Mouse (Mus musculus) kidney, embryonic 15.5 days (tissue): Measurements from ENCODE around the gene Gm17651. TPM values are rescaled to one million over a fixed set of nuclear protein-coding genes. Genes with fewer than 3 reads are reported as not detected.
A peak's percentile ranks its signal among the peaks of the same experiment; 100 is the strongest.

Source experiments
- ATAC-seq: fragments of 200-750 bp; cut with Nextera tagmentation; replicated peaks from 2 replicates; pipeline ENCODE4 v1.8.0; 2017; ENCODE audit warnings: moderate TSS enrichment; ENCODE audit not compliant: low FRiP score
- H3K27ac ChIP-seq: fragments of 300-500 bp; sonication (generic); 2 replicates; pipeline ENCODE4 v1.5.1; 2015; ENCODE audit warnings: mild to moderate bottlenecking, inconsistent platforms
- H3K27me3 ChIP-seq: fragments of 300-500 bp; sonication (generic); 2 replicates; pipeline ENCODE4 v1.6.1; 2015; ENCODE audit warnings: inconsistent platforms
- H3K36me3 ChIP-seq: fragments of 300-500 bp; sonication (generic); 2 replicates; pipeline ENCODE4 v1.6.1; 2015; ENCODE audit warnings: inconsistent platforms
- H3K4me1 ChIP-seq: fragments of 300-500 bp; sonication (generic); 2 replicates; pipeline ENCODE4 v1.6.1; 2015; ENCODE audit warnings: inconsistent platforms
- H3K4me2 ChIP-seq: fragments of 300-500 bp; sonication (generic); 2 replicates; pipeline ENCODE4 v1.6.1; 2015; ENCODE audit warnings: moderate library complexity, mild to moderate bottlenecking, inconsistent platforms
- H3K4me3 ChIP-seq: fragments of 300-500 bp; sonication (generic); replicated peaks from 2 replicates; pipeline ENCODE4 v1.5.1; 2015; ENCODE audit warnings: mild to moderate bottlenecking, inconsistent platforms
- H3K9ac ChIP-seq: fragments of 300-500 bp; sonication (generic); 2 replicates; pipeline ENCODE4 v1.6.1; 2015; ENCODE audit warnings: mild to moderate bottlenecking, inconsistent platforms
- H3K9me3 ChIP-seq: fragments of 300-500 bp; sonication (generic); replicated peaks from 2 replicates; pipeline ENCODE4 v1.6.1; 2016; ENCODE audit warnings: inconsistent platforms
- WGBS: fragments of 180-500 bp; shearing (Covaris S2); methylation state at CpG from one replicate; pipeline ENCODE4 v1.1.7; 2015; ENCODE audit warnings: mixed read lengths; 5-methylcytosine and 5-hydroxymethylcytosine counted together
- polyA plus RNA-seq: library from polyadenylated mRNA; unstranded; fragments of >200 nt; fragmentation: Nextera tagmentation; extraction: Ambion mirVana; gene quantifications from 2 replicates; pipeline ENCODE4 v1.2.1, GENCODE M21; 2015

Gm17651 gene
- polyA plus RNA-seq, 1 experiment from 2014 or later = not detected

DNA sequence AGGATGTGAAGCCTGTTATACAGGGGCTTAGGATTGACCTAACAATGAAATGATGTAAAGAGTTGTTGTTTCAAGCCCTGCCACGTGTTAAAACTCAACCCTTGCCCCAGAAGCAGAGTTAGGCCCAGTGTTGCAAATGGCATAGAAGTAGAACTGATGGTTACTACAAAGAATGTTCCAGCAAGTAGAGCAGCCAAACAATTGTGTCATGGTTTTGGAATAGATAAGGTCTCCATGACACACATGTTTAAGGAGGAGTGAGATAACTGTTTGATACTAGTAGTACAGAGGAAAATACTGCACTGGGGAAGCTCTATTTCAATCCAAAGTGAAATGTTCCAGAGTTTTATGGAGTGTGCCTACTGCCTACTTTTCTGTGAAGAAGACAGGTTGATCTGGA is 26.0 kb downstream of the Gm17651 start:
- ATAC-seq = no peak
- 49% methylated on average over 1 of the region's 1 CpGs for WGBS
- Histone ChIP-seq H3K27ac (no peak overlapping the region), H3K4me1 (peaks cover 3% of the 10 kb centered on the region; the same call in 1 of the 2 replicates), H3K27me3 (no peaks in the 10 kb centered on the region), H3K4me2 (no peak overlapping the region), H3K9me3 (no peaks in the 10 kb centered on the region), H3K36me3 (no peaks in the 10 kb centered on the region), H3K9ac (no peak overlapping the region), H3K4me3 (no peak overlapping the region)

DNA sequence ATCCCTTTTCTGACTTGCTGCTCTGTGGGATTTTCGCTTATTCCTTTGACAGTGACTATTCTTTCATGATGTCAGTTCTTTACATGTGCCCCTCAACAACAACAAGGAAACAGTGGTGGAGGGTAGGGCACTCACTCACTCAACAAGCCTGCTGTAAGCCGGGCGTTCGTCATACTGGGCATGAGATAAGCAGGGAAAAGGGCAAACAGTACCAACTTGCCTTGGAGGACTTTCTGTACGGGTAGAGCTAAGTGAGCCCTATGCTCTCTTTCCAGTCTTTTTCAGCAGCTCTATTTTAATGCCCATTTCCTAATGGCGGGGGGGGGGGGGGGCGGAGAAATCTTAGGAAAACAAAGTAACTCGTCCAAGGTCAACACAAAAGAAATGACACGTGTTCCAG is 32.5 kb downstream of the Gm17651 start:
- H3K4me3 ChIP-seq = no peak overlapping the region
- H3K36me3 ChIP-seq = no peaks in the 10 kb centered on the region
- H3K27ac ChIP-seq = no peak overlapping the region
- H3K4me2 ChIP-seq = no peak overlapping the region
- no peaks in the 10 kb centered on the region for H3K9me3 ChIP-seq
- 81% methylated on average over 9 of the region's 9 CpGs for WGBS
- H3K9ac ChIP-seq = no peak overlapping the region
- ATAC-seq = no peak
- no peaks in the 10 kb centered on the region for H3K4me1 ChIP-seq
- no peaks in the 10 kb centered on the region for H3K27me3 ChIP-seq

DNA sequence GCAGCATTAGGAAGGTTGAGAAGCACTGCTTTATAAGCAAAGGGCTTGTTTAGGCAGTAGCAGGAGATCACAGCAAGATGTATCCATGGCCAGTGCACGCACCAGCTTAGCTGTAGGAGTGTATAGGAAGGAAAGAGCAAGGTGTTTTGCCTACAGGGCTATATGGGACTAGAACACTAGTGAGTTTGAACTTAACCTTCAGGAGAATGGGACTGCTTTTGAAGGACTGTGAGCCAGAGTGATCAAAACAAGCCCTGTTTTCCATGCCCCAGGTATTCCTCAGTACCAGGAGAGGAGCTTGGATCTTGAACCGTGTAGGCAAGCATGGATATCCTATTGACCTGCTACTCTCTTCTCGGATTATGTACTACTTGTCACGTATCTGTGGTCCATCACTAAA is 33.1 kb downstream of the Gm17651 start:
- ATAC-seq = no peak
- Histone ChIP-seq H3K27ac (no peak overlapping the region), H3K36me3 (no peaks in the 10 kb centered on the region), H3K27me3 (no peaks in the 10 kb centered on the region), H3K4me3 (no peak overlapping the region), H3K9me3 (no peaks in the 10 kb centered on the region), H3K4me1 (no peaks in the 10 kb centered on the region), H3K4me2 (no peak overlapping the region), H3K9ac (no peak overlapping the region)
- WGBS = 93% methylated on average over 4 of the region's 4 CpGs

GRCm38 (mm10) chr3:97634288-97634761 is 40.2 kb downstream of the Gm17651 start:
- WGBS = 72% methylated on average over 3 of the region's 3 CpGs

DNA sequence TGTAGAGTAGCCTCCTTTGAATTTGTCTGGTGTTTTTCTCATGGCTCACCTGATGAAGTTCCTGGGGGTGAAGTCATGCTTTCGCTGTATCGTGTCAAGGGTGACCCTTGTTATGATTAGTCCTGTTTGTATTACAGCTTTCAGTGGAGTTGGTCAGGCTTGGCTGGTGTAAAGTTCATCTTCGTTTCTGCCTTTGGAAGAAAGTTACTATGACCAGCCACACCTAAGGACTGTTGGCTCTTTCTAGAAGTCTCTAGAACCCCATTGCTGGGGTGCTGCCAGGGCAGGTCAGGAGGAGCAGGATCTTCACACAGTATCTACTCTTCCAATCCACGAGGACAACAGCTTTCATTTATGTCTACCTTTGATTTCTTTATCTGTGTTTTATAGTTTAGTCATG is 41.0 kb downstream of the Gm17651 start:
- Histone ChIP-seq H3K9ac (no peak overlapping the region), H3K4me3 (no peak overlapping the region), H3K36me3 (no peaks in the 10 kb centered on the region), H3K4me2 (no peak overlapping the region), H3K4me1 (peaks cover 6% of the 10 kb centered on the region), H3K27ac (no peak overlapping the region), H3K9me3 (no peaks in the 10 kb centered on the region), H3K27me3 (no peaks in the 10 kb centered on the region)
- 70% methylated on average over 4 of the region's 4 CpGs for WGBS
- no peak for ATAC-seq

More at GRCm38 (mm10) chr3:97634288-97634761, 40.2 kb downstream of the Gm17651 start:
- Histone ChIP-seq H3K27me3 (no peaks in the 10 kb centered on the region), H3K4me1 (no peaks in the 10 kb centered on the region), H3K9me3 (no peaks in the 10 kb centered on the region), H3K4me2 (no peak overlapping the region), H3K4me3 (no peak overlapping the region), H3K9ac (no peak overlapping the region), H3K27ac (no peak overlapping the region), H3K36me3 (no peaks in the 10 kb centered on the region)
- no peak for ATAC-seq

DNA sequence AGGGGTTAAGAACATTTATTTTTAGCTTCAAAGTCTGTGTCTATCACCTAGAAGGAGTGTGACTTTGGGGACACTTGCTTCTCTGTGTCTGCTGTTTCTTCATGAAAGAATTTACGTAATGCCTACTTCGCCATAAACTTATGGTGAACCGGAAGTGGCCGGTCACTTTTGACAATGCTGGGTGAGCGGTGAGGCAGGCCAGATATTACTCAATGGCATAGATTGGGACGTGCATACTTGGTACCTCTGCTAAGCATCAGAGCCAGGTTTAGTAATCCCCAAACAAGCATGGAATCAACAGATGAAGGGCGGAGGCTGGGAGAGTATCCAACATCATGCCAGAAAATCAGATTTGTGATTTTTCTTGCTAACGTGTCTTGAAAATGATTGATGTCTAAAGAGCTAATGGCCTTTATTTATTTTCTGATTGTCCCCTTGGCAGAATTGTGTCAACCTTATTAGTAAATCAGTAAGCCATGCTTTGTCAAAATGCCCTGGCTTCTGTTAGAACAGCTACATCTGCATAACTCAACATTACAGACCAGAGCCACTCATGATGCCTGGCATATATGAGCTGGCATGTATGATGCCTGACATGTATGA is 43.1 kb downstream of the Gm17651 start:
- no peaks in the 10 kb centered on the region for H3K9me3 ChIP-seq
- ATAC-seq = no peak
- no peak overlapping the region for H3K4me2 ChIP-seq
- 84% methylated on average over 8 of the region's 8 CpGs for WGBS
- no peaks in the 10 kb centered on the region for H3K27me3 ChIP-seq
- H3K9ac ChIP-seq = no peak overlapping the region
- no peak overlapping the region for H3K4me3 ChIP-seq
- no peaks in the 10 kb centered on the region for H3K36me3 ChIP-seq
- H3K27ac ChIP-seq = no peak overlapping the region
- peaks cover 6% of the 10 kb centered on the region for H3K4me1 ChIP-seq

DNA sequence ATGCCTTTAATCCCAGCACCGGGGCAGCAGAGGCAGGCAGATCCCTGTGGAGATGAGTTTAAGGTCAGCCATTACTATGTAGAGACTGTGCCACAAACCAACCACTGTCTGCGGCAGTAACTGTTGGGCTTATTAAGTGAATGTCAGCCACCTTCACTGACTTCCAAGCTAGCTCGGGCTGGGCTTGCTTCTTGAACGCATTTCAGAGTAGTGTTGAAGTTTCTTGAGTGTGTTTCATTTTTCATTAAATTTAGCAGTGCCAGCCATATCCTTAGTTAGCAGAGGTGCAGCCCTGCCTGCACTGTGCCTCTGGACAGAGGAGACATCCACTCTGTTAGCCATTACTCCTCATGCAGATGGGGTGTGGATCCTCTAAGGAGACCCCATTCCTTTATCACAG is 43.7 kb downstream of the Gm17651 start:
- Histone ChIP-seq H3K4me1 (peaks cover 6% of the 10 kb centered on the region), H3K36me3 (no peaks in the 10 kb centered on the region), H3K4me3 (no peak overlapping the region), H3K27me3 (no peaks in the 10 kb centered on the region), H3K4me2 (no peak overlapping the region), H3K9me3 (no peaks in the 10 kb centered on the region), H3K9ac (no peak overlapping the region), H3K27ac (no peak overlapping the region)
- ATAC-seq = no peak
- 92% methylated on average over 4 of the region's 4 CpGs for WGBS

GRCm38 (mm10) chr3:97629941-97630340 is 44.6 kb downstream of the Gm17651 start:
- H3K4me1 ChIP-seq = peaks cover 6% of the 10 kb centered on the region
- H3K4me2 ChIP-seq = no peak overlapping the region
- H3K4me3 ChIP-seq = no peak overlapping the region
- WGBS = 88% methylated on average over 4 of the region's 4 CpGs
- H3K27ac ChIP-seq = no peak overlapping the region
- no peaks in the 10 kb centered on the region for H3K27me3 ChIP-seq
- no peak overlapping the region for H3K9ac ChIP-seq
- no peak for ATAC-seq
- no peaks in the 10 kb centered on the region for H3K9me3 ChIP-seq
- H3K36me3 ChIP-seq = no peaks in the 10 kb centered on the region

GRCm38 (mm10) chr3:97628391-97629001 is 46.0 kb downstream of the Gm17651 start, which contains the start of gene Fmo5:
TSS of gene Fmo5 (plus strand) at chr3:97628804.
- H3K4me1 ChIP-seq = peaks cover 6% of the 10 kb centered on the region
- H3K9ac ChIP-seq = peak within 1 kb of the TSS; percentile 45
- H3K36me3 ChIP-seq = no peaks in the 10 kb centered on the region
- H3K4me3 ChIP-seq = peak within 1 kb of the TSS; percentile 55
- 1% methylated on average over 18 of the region's 18 CpGs for WGBS
- H3K27ac ChIP-seq = peak within 1 kb of the TSS; percentile 13
- ATAC-seq = peak; percentile 94
- no peaks in the 10 kb centered on the region for H3K27me3 ChIP-seq
- peak within 1 kb of the TSS; percentile 67 for H3K4me2 ChIP-seq
- H3K9me3 ChIP-seq = no peaks in the 10 kb centered on the region

GRCm38 (mm10) chr3:97627893-97628292 is 46.6 kb downstream of the Gm17651 start:
- no peak for ATAC-seq
- peak overlapping the region; percentile 55 for H3K4me3 ChIP-seq
- no peaks in the 10 kb centered on the region for H3K27me3 ChIP-seq
- H3K9ac ChIP-seq = no peak overlapping the region
- peak overlapping the region; percentile 67 for H3K4me2 ChIP-seq
- 79% methylated on average over 7 of the region's 7 CpGs for WGBS
- H3K9me3 ChIP-seq = no peaks in the 10 kb centered on the region
- no peaks in the 10 kb centered on the region for H3K36me3 ChIP-seq
- H3K4me1 ChIP-seq = peaks cover 6% of the 10 kb centered on the region
- no peak overlapping the region for H3K27ac ChIP-seq

- H3K27me3 ChIP-seq = no peaks in the 10 kb centered on the region
- peaks cover 6% of the 10 kb centered on the region for H3K4me1 ChIP-seq
- H3K36me3 ChIP-seq = no peaks in the 10 kb centered on the region
- no peak overlapping the region for H3K27ac ChIP-seq
- H3K9ac ChIP-seq = no peak overlapping the region
- no peak overlapping the region for H3K4me3 ChIP-seq
- H3K9me3 ChIP-seq = no peaks in the 10 kb centered on the region
- H3K4me2 ChIP-seq = no peak overlapping the region
- 44% methylated on average over 2 of the region's 2 CpGs for WGBS
- ATAC-seq = no peak
These were observed 49.9 kb downstream of the Gm17651 start for GRCm38 (mm10) chr3:97624611-97625010.
